Mouse (Mus musculus): ENCODE data around the gene OR5BS1P. TPM values are rescaled to one million over a fixed set of nuclear protein-coding genes. Genes with fewer than 3 reads are reported as not detected.

OR5BS1P gene
- polyA plus RNA-seq, 1 experiment from 2014 or later, result not detected

DNA sequence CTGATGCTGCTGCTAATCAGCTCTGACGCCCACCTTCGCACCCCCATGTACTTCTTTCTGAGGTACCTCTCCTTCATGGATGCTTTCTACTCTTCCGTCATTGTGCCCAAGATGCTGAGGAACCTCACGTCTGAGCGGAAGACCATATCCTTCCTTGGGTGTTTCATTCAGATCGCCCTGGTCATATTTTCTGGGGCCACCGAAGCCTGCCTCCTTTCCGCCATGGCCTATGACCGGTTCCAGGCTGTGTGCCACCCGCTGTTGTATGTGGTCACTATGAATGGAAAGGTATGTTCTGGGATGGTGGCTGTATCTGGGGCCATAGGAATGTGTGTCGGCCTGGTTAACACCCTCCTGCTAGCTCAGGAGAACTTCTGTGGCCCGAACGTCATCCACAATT is 1.8 kb downstream of the OR5BS1P start:
- Histone ChIP-seq H3K4me1 (ENCODE audit: control insufficient read depth, low read depth, low read length) (no peaks in the 10 kb centered on the region), H3K4me3 (ENCODE audit: low read depth, low read length) (no peak overlapping the region), H3K9me3 (replicated peaks; ENCODE audit: control insufficient read depth, low read length) (no peaks in the 10 kb centered on the region), H3K27ac (ENCODE audit: low read length) (no peak overlapping the region), H3K4me2 (ENCODE audit: low read depth, low read length) (no peak overlapping the region), H3K9ac (ENCODE audit: low read depth, low read length) (no peak overlapping the region), H3K27me3 (ENCODE audit: control insufficient read depth, insufficient read depth, low read depth, low read length) (no peaks in the 10 kb centered on the region), H3K36me3 (ENCODE audit: control insufficient read depth, insufficient read depth) (no peaks in the 10 kb centered on the region)
- ATAC-seq (ENCODE audit: low read depth), result no peak
- 69% methylated on average over 13 of the region's 13 CpGs for WGBS (ENCODE audit: insufficient replicate concordance)

DNA sequence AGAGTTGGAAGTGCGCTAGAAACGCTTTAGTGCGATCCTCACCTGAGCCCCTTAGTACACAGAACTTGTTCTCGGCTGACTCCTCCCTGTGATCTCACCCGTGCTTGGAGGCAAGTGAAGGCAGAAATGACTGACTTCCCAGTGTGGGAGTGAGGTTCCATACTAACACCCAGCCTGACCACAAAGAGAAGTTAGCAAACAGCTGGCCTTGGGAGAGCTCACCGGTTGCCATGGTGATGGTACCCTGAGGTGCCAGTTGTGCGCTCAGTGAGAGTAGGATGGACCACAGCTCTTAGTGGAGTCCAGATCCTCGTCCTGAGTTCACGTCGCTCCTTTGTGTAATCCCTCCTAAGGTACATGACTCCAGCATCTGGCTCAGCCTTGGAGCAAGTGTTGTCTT is 5.3 kb downstream of the OR5BS1P start:
- H3K27me3 ChIP-seq (ENCODE audit: control insufficient read depth, insufficient read depth, low read depth, low read length), result no peaks in the 10 kb centered on the region
- H3K4me3 ChIP-seq (ENCODE audit: low read depth, low read length), result no peak overlapping the region
- WGBS (ENCODE audit: insufficient replicate concordance), result 67% methylated on average over 10 of the region's 10 CpGs
- H3K9me3 ChIP-seq (replicated peaks; ENCODE audit: control insufficient read depth, low read length), result no peaks in the 10 kb centered on the region
- H3K36me3 ChIP-seq (ENCODE audit: control insufficient read depth, insufficient read depth), result no peaks in the 10 kb centered on the region
- H3K9ac ChIP-seq (ENCODE audit: low read depth, low read length), result no peak overlapping the region
- H3K4me2 ChIP-seq (ENCODE audit: low read depth, low read length), result no peak overlapping the region
- ATAC-seq (ENCODE audit: low read depth), result no peak
- H3K27ac ChIP-seq (ENCODE audit: low read length), result no peak overlapping the region
- H3K4me1 ChIP-seq (ENCODE audit: control insufficient read depth, low read depth, low read length), result no peaks in the 10 kb centered on the region

DNA sequence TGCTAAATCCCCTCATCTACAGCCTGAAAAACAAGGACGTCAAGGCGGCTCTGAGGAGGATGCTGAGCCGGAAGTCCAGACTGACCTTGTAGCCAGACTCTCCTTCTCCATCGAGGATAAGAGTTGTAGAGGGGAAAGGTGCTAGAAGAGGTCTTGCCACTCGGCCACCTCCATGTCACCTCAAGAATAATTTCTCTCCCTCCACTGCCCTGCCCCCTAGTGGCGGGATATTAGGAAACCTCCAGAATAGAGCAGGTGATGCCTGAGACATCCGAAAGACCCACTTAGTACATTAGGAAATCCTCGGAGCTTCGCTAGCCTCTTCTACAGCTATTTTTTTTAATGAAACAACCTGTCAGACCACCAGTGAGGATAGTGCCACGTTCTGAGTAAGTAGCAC is 5.7 kb downstream of the OR5BS1P start:
- Histone ChIP-seq H3K27me3 (ENCODE audit: control insufficient read depth, insufficient read depth, low read depth, low read length) (no peaks in the 10 kb centered on the region), H3K27ac (ENCODE audit: low read length) (no peak overlapping the region), H3K4me1 (ENCODE audit: control insufficient read depth, low read depth, low read length) (no peaks in the 10 kb centered on the region), H3K9ac (ENCODE audit: low read depth, low read length) (no peak overlapping the region), H3K9me3 (replicated peaks; ENCODE audit: control insufficient read depth, low read length) (no peaks in the 10 kb centered on the region), H3K4me3 (ENCODE audit: low read depth, low read length) (no peak overlapping the region), H3K4me2 (ENCODE audit: low read depth, low read length) (no peak overlapping the region), H3K36me3 (ENCODE audit: control insufficient read depth, insufficient read depth) (no peaks in the 10 kb centered on the region)
- ATAC-seq (ENCODE audit: low read depth), result no peak
- 40% methylated on average over 10 of the region's 10 CpGs for WGBS (ENCODE audit: insufficient replicate concordance)

DNA sequence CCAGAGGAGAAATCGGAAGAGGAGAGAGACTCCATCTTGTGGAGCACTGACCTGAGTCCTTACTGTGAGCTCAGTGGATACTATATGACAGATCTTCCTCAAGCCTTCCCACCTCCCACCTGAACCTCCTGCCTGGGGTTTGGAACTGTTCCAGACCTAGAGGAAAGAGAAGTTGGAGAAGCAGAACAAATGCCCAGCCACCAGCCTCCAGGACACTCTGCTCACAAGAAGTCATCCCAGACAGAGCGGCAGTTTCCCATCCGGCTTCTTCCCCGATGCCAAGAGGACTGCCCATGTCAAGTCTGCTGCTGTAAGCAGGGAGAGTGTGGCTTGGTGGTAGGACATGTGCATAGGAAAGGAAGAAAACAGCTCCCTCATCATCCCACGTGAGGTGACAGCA is 6.6 kb downstream of the OR5BS1P start:
- ATAC-seq (ENCODE audit: low read depth), result no peak
- H3K9me3 ChIP-seq (replicated peaks; ENCODE audit: control insufficient read depth, low read length), result no peaks in the 10 kb centered on the region
- H3K4me1 ChIP-seq (ENCODE audit: control insufficient read depth, low read depth, low read length), result no peaks in the 10 kb centered on the region
- no peak overlapping the region for H3K4me2 ChIP-seq (ENCODE audit: low read depth, low read length)
- H3K4me3 ChIP-seq (ENCODE audit: low read depth, low read length), result no peak overlapping the region
- H3K9ac ChIP-seq (ENCODE audit: low read depth, low read length), result no peak overlapping the region
- H3K36me3 ChIP-seq (ENCODE audit: control insufficient read depth, insufficient read depth), result no peaks in the 10 kb centered on the region
- WGBS (ENCODE audit: insufficient replicate concordance), result 63% methylated on average over 5 of the region's 5 CpGs
- H3K27ac ChIP-seq (ENCODE audit: low read length), result no peak overlapping the region
- H3K27me3 ChIP-seq (ENCODE audit: control insufficient read depth, insufficient read depth, low read depth, low read length), result no peaks in the 10 kb centered on the region

DNA sequence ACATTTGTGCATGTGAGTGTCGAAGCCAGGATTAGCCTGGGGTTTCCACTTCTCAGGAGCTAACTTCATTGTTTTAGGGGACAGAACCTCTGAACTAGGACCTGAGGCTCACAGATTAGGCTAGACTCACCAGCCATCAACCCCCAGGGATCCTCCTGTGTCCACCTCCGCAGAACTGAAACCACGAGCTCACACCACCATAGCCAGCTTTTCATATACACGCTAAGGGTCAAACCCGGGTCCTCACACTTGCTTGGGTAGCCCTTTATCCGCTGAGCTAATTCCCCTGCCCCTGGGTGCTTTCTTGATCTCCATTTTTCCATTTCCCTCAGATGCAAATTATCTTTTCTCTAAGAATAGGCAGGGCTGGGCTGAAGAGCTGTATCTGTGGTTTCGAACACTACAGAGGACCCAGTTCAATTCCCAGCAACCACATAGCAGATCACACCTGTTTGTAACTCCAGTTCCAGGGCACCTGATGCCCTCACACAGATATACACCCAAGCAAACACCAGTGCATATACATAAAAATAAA is 9.9 kb downstream of the OR5BS1P start:
- Histone ChIP-seq H3K9ac (ENCODE audit: low read depth, low read length) (no peak overlapping the region), H3K36me3 (ENCODE audit: control insufficient read depth, insufficient read depth) (no peaks in the 10 kb centered on the region), H3K27me3 (ENCODE audit: control insufficient read depth, insufficient read depth, low read depth, low read length) (no peaks in the 10 kb centered on the region), H3K27ac (ENCODE audit: low read length) (no peak overlapping the region), H3K9me3 (replicated peaks; ENCODE audit: control insufficient read depth, low read length) (no peaks in the 10 kb centered on the region), H3K4me2 (ENCODE audit: low read depth, low read length) (no peak overlapping the region), H3K4me3 (ENCODE audit: low read depth, low read length) (no peak overlapping the region), H3K4me1 (ENCODE audit: control insufficient read depth, low read depth, low read length) (no peaks in the 10 kb centered on the region)
- ATAC-seq (ENCODE audit: low read depth), result no peak
- WGBS (ENCODE audit: insufficient replicate concordance), result 56% methylated on average over 7 of the region's 7 CpGs

DNA sequence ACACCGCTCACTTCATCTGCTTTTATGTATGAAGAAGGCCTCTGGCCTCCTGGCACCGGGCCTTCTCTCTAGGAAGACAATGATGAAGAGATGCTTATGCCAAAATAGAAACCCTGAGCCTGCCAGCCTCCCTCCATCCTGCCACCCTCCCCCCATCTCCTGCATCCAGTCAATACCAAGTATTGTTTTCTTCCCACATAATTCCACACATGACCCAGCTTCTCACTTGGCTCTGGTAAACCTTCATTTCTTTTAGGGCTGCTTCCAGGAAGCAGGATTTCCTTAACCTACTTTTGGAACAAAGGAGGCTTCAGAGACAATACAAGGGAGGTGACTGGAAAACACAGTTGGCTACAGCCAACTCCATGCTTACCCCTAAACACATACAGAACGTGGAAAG is 13.0 kb downstream of the OR5BS1P start, which contains the start of gene Lalba:
Gene Lalba (minus strand): TSS at position 21 of the 400 bp plus-strand sequence.
- no peaks in the 10 kb centered on the region for H3K36me3 ChIP-seq (ENCODE audit: control insufficient read depth, insufficient read depth)
- H3K27ac ChIP-seq (ENCODE audit: low read length), result no peak within 1 kb of the TSS
- no peak within 1 kb of the TSS for H3K4me2 ChIP-seq (ENCODE audit: low read depth, low read length)
- H3K4me1 ChIP-seq (ENCODE audit: control insufficient read depth, low read depth, low read length), result no peaks in the 10 kb centered on the region
- H3K9me3 ChIP-seq (replicated peaks; ENCODE audit: control insufficient read depth, low read length), result no peaks in the 10 kb centered on the region
- WGBS (ENCODE audit: insufficient replicate concordance), result 49% methylated on average over 3 of the region's 3 CpGs
- H3K9ac ChIP-seq (ENCODE audit: low read depth, low read length), result no peak within 1 kb of the TSS
- no peak for ATAC-seq (ENCODE audit: low read depth)
- no peak within 1 kb of the TSS for H3K4me3 ChIP-seq (ENCODE audit: low read depth, low read length)
- H3K27me3 ChIP-seq (ENCODE audit: control insufficient read depth, insufficient read depth, low read depth, low read length), result no peaks in the 10 kb centered on the region

DNA sequence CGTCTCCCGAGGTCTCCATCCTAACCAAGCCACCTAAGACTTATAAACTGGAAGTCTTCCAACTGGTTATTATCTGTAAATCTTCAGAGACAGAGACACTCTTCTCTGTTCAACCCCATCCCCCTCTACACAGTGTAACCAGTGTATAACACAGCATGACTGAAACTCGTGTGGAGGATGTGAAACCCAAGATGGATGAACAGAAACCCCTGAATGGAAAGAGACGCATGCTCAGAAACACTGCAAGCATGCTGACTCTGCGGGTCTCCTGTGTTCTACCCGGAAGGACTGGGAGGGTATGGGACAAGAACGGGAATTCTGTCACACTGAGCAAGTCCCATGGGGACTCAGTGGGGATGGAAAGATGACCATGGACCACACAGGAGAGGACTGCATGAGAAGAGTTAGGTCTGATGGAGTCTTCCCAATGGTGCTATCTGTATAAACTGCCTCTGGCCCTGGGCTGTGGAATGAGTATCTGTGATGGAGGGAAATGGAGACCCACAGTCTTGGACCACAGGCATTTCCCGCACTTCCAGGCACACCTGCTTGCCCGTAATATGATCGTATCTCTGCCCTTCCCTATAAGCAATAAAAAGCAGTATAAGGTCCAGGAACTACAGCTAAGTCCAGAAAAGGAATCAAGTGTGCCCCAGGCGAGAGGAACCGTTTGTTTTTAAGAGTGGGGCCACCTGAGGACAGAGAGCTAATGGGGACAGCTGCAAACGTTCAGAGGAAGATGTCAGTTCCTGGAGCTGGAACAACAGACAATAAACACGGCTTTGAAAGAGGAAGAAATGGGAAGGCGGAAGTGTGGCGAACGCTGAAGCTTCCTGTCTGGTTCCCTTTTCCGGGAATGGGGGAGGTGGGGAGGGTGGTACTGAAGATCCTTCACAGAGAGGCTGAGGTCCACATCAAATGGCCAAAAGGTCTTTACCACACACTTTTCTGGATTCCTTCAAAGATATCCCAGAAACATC is 14.5 kb downstream of the OR5BS1P start:
- no peaks in the 10 kb centered on the region for H3K9me3 ChIP-seq (replicated peaks; ENCODE audit: control insufficient read depth, low read length)
- H3K36me3 ChIP-seq (ENCODE audit: control insufficient read depth, insufficient read depth), result no peaks in the 10 kb centered on the region
- no peak overlapping the region for H3K4me3 ChIP-seq (ENCODE audit: low read depth, low read length)
- peak; percentile 39; the same call in 1 of the 2 replicates for ATAC-seq (ENCODE audit: low read depth)
- H3K9ac ChIP-seq (ENCODE audit: low read depth, low read length), result no peak overlapping the region
- no peak overlapping the region for H3K4me2 ChIP-seq (ENCODE audit: low read depth, low read length)
- H3K27ac ChIP-seq (ENCODE audit: low read length), result 0 out of 2 replicates have a peak overlapping the region, but pooled peaks have one; percentile 0
- no peaks in the 10 kb centered on the region for H3K27me3 ChIP-seq (ENCODE audit: control insufficient read depth, insufficient read depth, low read depth, low read length)
- WGBS (ENCODE audit: insufficient replicate concordance), result 31% methylated on average over 18 of the region's 18 CpGs
- H3K4me1 ChIP-seq (ENCODE audit: control insufficient read depth, low read depth, low read length), result no peaks in the 10 kb centered on the region

DNA sequence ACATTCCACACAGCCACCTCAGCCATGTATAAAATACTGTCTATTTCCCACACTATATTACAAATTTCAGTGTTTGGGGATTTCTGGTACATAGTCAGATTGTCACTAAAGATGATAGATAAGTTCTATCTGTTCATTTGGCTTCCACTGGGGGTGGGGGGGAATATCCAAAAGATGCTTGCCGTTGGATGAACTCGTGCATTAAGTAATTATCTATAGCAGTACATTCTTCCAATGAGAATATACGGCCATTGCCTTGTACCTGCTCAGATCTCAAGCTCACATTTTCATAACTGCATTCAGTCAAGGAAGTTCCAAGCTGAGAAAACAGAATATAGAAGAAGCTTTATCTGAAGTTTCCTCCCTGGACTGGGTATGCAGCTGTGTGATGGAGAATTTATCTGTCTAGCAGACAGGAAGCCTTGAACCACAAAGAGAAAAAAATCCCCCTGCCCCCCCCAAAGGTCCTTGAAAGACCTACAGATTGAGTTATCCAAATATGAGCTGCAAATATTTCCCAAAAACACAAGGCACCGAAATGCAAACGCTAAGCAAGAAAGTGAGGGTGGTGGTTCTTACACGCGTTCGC is 16.8 kb downstream of the OR5BS1P start:
- H3K9me3 ChIP-seq (replicated peaks; ENCODE audit: control insufficient read depth, low read length), result no peaks in the 10 kb centered on the region
- H3K9ac ChIP-seq (ENCODE audit: low read depth, low read length), result no peak overlapping the region
- 49% methylated on average over 8 of the region's 8 CpGs for WGBS (ENCODE audit: insufficient replicate concordance)
- no peaks in the 10 kb centered on the region for H3K36me3 ChIP-seq (ENCODE audit: control insufficient read depth, insufficient read depth)
- ATAC-seq (ENCODE audit: low read depth), result no peak
- H3K4me1 ChIP-seq (ENCODE audit: control insufficient read depth, low read depth, low read length), result no peaks in the 10 kb centered on the region
- H3K27ac ChIP-seq (ENCODE audit: low read length), result no peak overlapping the region
- H3K4me2 ChIP-seq (ENCODE audit: low read depth, low read length), result no peak overlapping the region
- no peak overlapping the region for H3K4me3 ChIP-seq (ENCODE audit: low read depth, low read length)
- no peaks in the 10 kb centered on the region for H3K27me3 ChIP-seq (ENCODE audit: control insufficient read depth, insufficient read depth, low read depth, low read length)

DNA sequence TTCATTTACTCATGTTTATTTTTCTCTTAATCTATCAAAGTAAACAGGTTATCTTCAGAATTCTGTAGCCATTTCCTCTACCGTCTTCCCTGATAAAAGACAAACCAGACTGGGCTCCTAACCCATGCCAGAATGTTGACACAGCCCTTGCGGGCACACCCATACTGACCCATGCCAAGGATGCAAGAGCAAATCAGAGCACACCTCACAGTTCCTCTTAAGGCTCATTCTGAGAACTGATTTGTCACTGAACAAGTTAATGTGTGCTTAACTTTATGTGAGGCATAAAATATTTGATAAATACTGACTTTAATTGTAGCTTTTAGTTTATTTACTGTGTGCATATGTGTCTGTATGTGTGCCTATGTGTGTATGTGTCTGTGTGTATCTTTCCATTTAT is 21.6 kb downstream of the OR5BS1P start:
- H3K9me3 ChIP-seq (replicated peaks; ENCODE audit: control insufficient read depth, low read length), result no peaks in the 10 kb centered on the region
- no peak overlapping the region for H3K9ac ChIP-seq (ENCODE audit: low read depth, low read length)
- H3K4me2 ChIP-seq (ENCODE audit: low read depth, low read length), result no peak overlapping the region
- ATAC-seq (ENCODE audit: low read depth), result no peak
- H3K27me3 ChIP-seq (ENCODE audit: control insufficient read depth, insufficient read depth, low read depth, low read length), result no peaks in the 10 kb centered on the region
- no peak overlapping the region for H3K27ac ChIP-seq (ENCODE audit: low read length)
- H3K4me3 ChIP-seq (ENCODE audit: low read depth, low read length), result no peak overlapping the region
- no peaks in the 10 kb centered on the region for H3K36me3 ChIP-seq (ENCODE audit: control insufficient read depth, insufficient read depth)
- no peaks in the 10 kb centered on the region for H3K4me1 ChIP-seq (ENCODE audit: control insufficient read depth, low read depth, low read length)
- WGBS (ENCODE audit: insufficient replicate concordance), result 54% methylated on average over 2 of the region's 2 CpGs
